Mouse (Mus musculus) liver, adult 2 months (tissue): ENCODE measurements around the gene Ralgps1.

Experiments
- CTCF ChIP-seq: fragments of 200-500 bp; IDR thresholded peaks from 2 replicates; pipeline ENCODE4 v1.5.1; 2011; ENCODE audit warnings: low read depth, low read length, control low read depth
- POLR2A ChIP-seq: fragments of 200-500 bp; IDR thresholded peaks from 2 replicates; pipeline ENCODE4 v1.6.1; 2011; ENCODE audit warnings: low read length, control low read depth; ENCODE audit not compliant: insufficient read depth; ENCODE audit errors: extremely low read depth

DNA sequence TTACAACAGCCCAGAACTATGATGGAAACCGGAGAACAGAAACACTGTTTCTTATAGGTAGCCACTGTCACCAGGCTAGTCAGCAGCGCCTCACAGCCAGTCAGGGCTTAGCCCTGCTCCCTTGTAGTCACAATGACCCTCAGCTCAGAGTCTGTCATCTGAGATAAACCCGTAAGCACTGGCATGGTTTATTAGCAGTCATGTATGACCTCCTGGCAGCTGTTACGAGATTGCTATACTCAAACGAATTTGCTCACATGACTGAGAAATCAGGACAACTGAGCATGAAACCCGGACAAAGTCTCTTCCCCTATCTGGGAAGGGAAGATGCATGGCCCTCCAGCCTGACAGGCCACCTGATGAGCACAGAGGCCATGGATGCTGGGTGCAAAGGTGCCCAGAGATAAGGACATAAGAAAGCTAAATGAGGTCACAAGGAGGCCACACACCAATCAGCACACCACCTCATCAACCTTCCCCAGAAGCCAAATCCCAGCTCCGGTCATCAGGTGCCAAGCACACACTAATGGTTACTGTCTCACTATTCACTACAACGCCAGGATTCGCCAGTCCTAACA is 10.1 kb downstream of the Ralgps1 start:
- TF ChIP-seq CTCF (no peak), POLR2A (no peak)
